Mouse (Mus musculus): ENCODE measurements around the gene Tmem41b. TPM values are rescaled to one million over a fixed set of nuclear protein-coding genes. Genes with fewer than 3 reads are reported as not detected.
A peak's percentile ranks its signal among the peaks of the same experiment; 100 is the strongest.

Tmem41b gene
- total and polyA plus RNA-seq, 3 experiments, result 45.9 to 86.9 TPM; not detected in 1

- no peak overlapping the region for H3K27ac ChIP-seq (ENCODE audit: control insufficient read depth, low read depth, low read length)
- H3K9ac ChIP-seq (ENCODE audit: control insufficient read depth, low read depth, low read length, poor library complexity, severe bottlenecking), result no peak overlapping the region
- DNase-seq (ENCODE audit: low read depth, low spot score), result peak; percentile 44
- peaks cover 3 to 8% of the 10 kb centered on the region in 2 experiments; a peak in 3 of 4 replicates for H3K4me1 ChIP-seq (ENCODE audit: control insufficient read depth in 1 of 2, insufficient read depth in 2 of 2, low read length in 2 of 2)
- no peak overlapping the region for H3K4me3 ChIP-seq (ENCODE audit: control insufficient read depth in 1 of 2, insufficient read depth in 1 of 2, low read depth in 2 of 2, low read length in 2 of 2)
- no peaks in the 10 kb centered on the region; a peak in 1 of 4 replicates for H3K27me3 ChIP-seq (ENCODE audit: control insufficient read depth in 1 of 2, insufficient read depth in 2 of 2, low read length in 2 of 2)
- TF ChIP-seq JUND (IDR thresholded peaks at IDR 0.05; ENCODE audit: low read depth, low read length) (peak; percentile 77), NRF1 (IDR thresholded peaks at IDR 0.05; ENCODE audit: insufficient read depth, low read depth, low read length, poor library complexity, severe bottlenecking) (no peak)
- no peaks in the 10 kb centered on the region for H3K9me3 ChIP-seq (replicated peaks; ENCODE audit: insufficient read depth, low read length)
- no peaks in the 10 kb centered on the region for H3K79me2 ChIP-seq (ENCODE audit: control insufficient read depth, insufficient read depth, low read length, poor library complexity)
- H3K36me3 ChIP-seq (ENCODE audit: control insufficient read depth in 1 of 2, insufficient read depth in 2 of 2, low read length in 2 of 2), result peaks cover 0 to 2% of the 10 kb centered on the region in 2 experiments; a peak in 1 of 4 replicates
Measured at GRCm38 (mm10) chr7:109993157-109993959, 6.6 kb upstream of the Tmem41b start.

- no peaks in the 10 kb centered on the region; a peak in 1 of 4 replicates for H3K27me3 ChIP-seq (ENCODE audit: control insufficient read depth in 1 of 2, insufficient read depth in 2 of 2, low read length in 2 of 2)
- H3K4me1 ChIP-seq (ENCODE audit: control insufficient read depth in 1 of 2, insufficient read depth in 2 of 2, low read length in 2 of 2), result peaks cover 3 to 8% of the 10 kb centered on the region in 2 experiments; a peak in 3 of 4 replicates
- no peak overlapping the region for H3K27ac ChIP-seq (ENCODE audit: control insufficient read depth, low read depth, low read length)
- no peaks in the 10 kb centered on the region; the same call in 1 of the 2 replicates for H3K79me2 ChIP-seq (ENCODE audit: control insufficient read depth, insufficient read depth, low read length, poor library complexity)
- H3K36me3 ChIP-seq (ENCODE audit: control insufficient read depth in 1 of 2, insufficient read depth in 2 of 2, low read length in 2 of 2), result peaks cover 0 to 8% of the 10 kb centered on the region in 2 experiments; a peak in 1 of 4 replicates
- DNase-seq (ENCODE audit: low read depth, low spot score), result no peak
- H3K9me3 ChIP-seq (replicated peaks; ENCODE audit: insufficient read depth, low read length), result no peaks in the 10 kb centered on the region
- TF ChIP-seq ZC3H11A (IDR thresholded peaks at IDR 0.05; ENCODE audit: low read depth, low read length) (no peak), ZKSCAN1 (IDR thresholded peaks at IDR 0.05; ENCODE audit: low read depth, low read length) (no peak), CTCF (IDR thresholded peaks at IDR 0.05 in 2 of 3, conservative IDR thresholded peaks at IDR 0.05 in 1 of 3; ENCODE audit: control insufficient read depth in 1 of 3, insufficient read depth in 1 of 3, low read depth in 2 of 3, low read length in 3 of 3, poor library complexity in 1 of 3, severe bottlenecking in 1 of 3) (no peak), ETS1 (IDR thresholded peaks at IDR 0.05; ENCODE audit: low read depth, low read length) (no peak), NELFE (IDR thresholded peaks at IDR 0.05; ENCODE audit: low read depth, low read length) (no peak), TBP (IDR thresholded peaks at IDR 0.05; ENCODE audit: low read depth, low read length) (no peak), ELF1 (IDR thresholded peaks at IDR 0.05; ENCODE audit: low read depth, low read length) (no peak), GATA1 (IDR thresholded peaks at IDR 0.05; ENCODE audit: low read depth, low read length) (no peak), SIN3A (IDR thresholded peaks at IDR 0.05; ENCODE audit: low read length) (no peak)
- H3K9ac ChIP-seq (ENCODE audit: control insufficient read depth, low read depth, low read length, poor library complexity, severe bottlenecking), result no peak overlapping the region
- no peak overlapping the region for H3K4me3 ChIP-seq (ENCODE audit: control insufficient read depth in 1 of 2, insufficient read depth in 1 of 2, low read depth in 2 of 2, low read length in 2 of 2)
Measured at GRCm38 (mm10) chr7:109991286-109991685, 4.6 kb upstream of the Tmem41b start.

GRCm38 (mm10) chr7:109986133-109986669, 528 bp downstream of the Tmem41b start:
- Histone ChIP-seq H3K9ac (ENCODE audit: control insufficient read depth, low read depth, low read length, poor library complexity, severe bottlenecking) (peak overlapping the region; percentile 74), H3K27me3 (ENCODE audit: control insufficient read depth in 1 of 2, insufficient read depth in 2 of 2, low read length in 2 of 2) (no peaks in the 10 kb centered on the region), H3K4me1 (ENCODE audit: control insufficient read depth in 1 of 2, insufficient read depth in 2 of 2, low read length in 2 of 2) (peaks cover 9% of the 10 kb centered on the region in 2 experiments; a peak in 3 of 4 replicates), H3K9me3 (replicated peaks; ENCODE audit: insufficient read depth, low read length) (no peaks in the 10 kb centered on the region), H3K4me3 (ENCODE audit: control insufficient read depth in 1 of 2, insufficient read depth in 1 of 2, low read depth in 2 of 2, low read length in 2 of 2) (peak overlapping the region; percentile 85 to 86), H3K79me2 (ENCODE audit: control insufficient read depth, insufficient read depth, low read length, poor library complexity) (peaks cover 16% of the 10 kb centered on the region), H3K36me3 (ENCODE audit: control insufficient read depth in 1 of 2, insufficient read depth in 2 of 2, low read length in 2 of 2) (peaks cover 0 to 27% of the 10 kb centered on the region in 2 experiments; a peak in 3 of 4 replicates), H3K27ac (ENCODE audit: control insufficient read depth, low read depth, low read length) (peak overlapping the region; percentile 63)
- peak; percentile 100 for DNase-seq (ENCODE audit: low read depth, low spot score)
- peak; percentile 51; the same call in 1 of the 2 replicates for TF ChIP-seq ZMIZ1 (IDR thresholded peaks at IDR 0.05; ENCODE audit: low read depth, low read length)
- TF ChIP-seq USF1 (IDR thresholded peaks at IDR 0.05; ENCODE audit: low read depth, low read length), result no peak; the same call in none of the 2 replicates
- no peak for TF ChIP-seq USF2 (IDR thresholded peaks at IDR 0.05; ENCODE audit: borderline replicate concordance in 1 of 2, insufficient read depth in 1 of 2, low read depth in 1 of 2, low read length in 2 of 2)
- TF ChIP-seq BHLHE40 (IDR thresholded peaks at IDR 0.05; ENCODE audit: borderline replicate concordance, low read depth, low read length), result no peak
- peak; percentile 80; the same call in 1 of the 2 replicates for TF ChIP-seq TBP (IDR thresholded peaks at IDR 0.05; ENCODE audit: low read depth, low read length)
- no peak for TF ChIP-seq GABPA (IDR thresholded peaks at IDR 0.05; ENCODE audit: low read depth, low read length)
- peak; percentile 94 for TF ChIP-seq HCFC1 (IDR thresholded peaks at IDR 0.05; ENCODE audit: low read depth, low read length)
- TF ChIP-seq CTCF (IDR thresholded peaks at IDR 0.05 in 2 of 3, conservative IDR thresholded peaks at IDR 0.05 in 1 of 3; ENCODE audit: control insufficient read depth in 1 of 3, insufficient read depth in 1 of 3, low read depth in 2 of 3, low read length in 3 of 3, poor library complexity in 1 of 3, severe bottlenecking in 1 of 3), result no peak
- TF ChIP-seq SIN3A (IDR thresholded peaks at IDR 0.05; ENCODE audit: low read length), result peak; percentile 88; the same call in 1 of the 2 replicates
- peak; percentile 76 for TF ChIP-seq MXI1 (IDR thresholded peaks at IDR 0.05; ENCODE audit: low read depth, low read length)
- TF ChIP-seq RCOR1 (IDR thresholded peaks at IDR 0.05; ENCODE audit: low read depth, low read length), result no peak
- no peak for TF ChIP-seq UBTF (IDR thresholded peaks at IDR 0.05; ENCODE audit: borderline replicate concordance, insufficient read depth, low read depth, low read length)
- TF ChIP-seq MAX (IDR thresholded peaks at IDR 0.05; ENCODE audit: low read length), result peak; percentile 75

Measured in MEL (cell line).